Mouse (Mus musculus) myocyte (in vitro differentiated cells): Measurements from ENCODE around the gene Poc5. TPM values are rescaled to one million over a fixed set of nuclear protein-coding genes. Genes with fewer than 3 reads are reported as not detected.

ENCODE experiments used
- H3K27me3 ChIP-seq: one replicate; pipeline ENCODE4 v1.6.1; 2011; ENCODE audit not compliant: control insufficient read depth, insufficient read depth, insufficient read length
- H3K36me3 ChIP-seq: one replicate; pipeline ENCODE4 v1.6.1; 2011; ENCODE audit not compliant: control insufficient read depth, insufficient read depth
- H3K4me2 ChIP-seq: one replicate; pipeline ENCODE4 v1.6.1; 2011; ENCODE audit warnings: low read depth, control low read depth
- H3K4me3 ChIP-seq: one replicate; pipeline ENCODE4 v1.5.1; 2011; ENCODE audit warnings: mild to moderate bottlenecking, control low read depth, moderate library complexity
- H3K79me2 ChIP-seq: one replicate; pipeline ENCODE4 v1.6.1; 2011; ENCODE audit not compliant: control insufficient read depth, insufficient read depth
- H3ac ChIP-seq: one replicate; pipeline ENCODE4 v1.6.1; 2011; ENCODE audit not compliant: control insufficient read depth, insufficient read length
- CEBPB ChIP-seq: IDR thresholded peaks from 2 replicates; pipeline ENCODE4 v1.6.1; 2011; ENCODE audit warnings: mild to moderate bottlenecking, moderate library complexity; ENCODE audit not compliant: poor library complexity, insufficient read depth, severe bottlenecking
- E2F4 ChIP-seq: IDR thresholded peaks from one replicate; pipeline ENCODE4 v1.6.1; 2011; ENCODE audit warnings: mild to moderate bottlenecking, control low read depth, moderate library complexity; ENCODE audit not compliant: insufficient read depth
- MAX ChIP-seq: IDR thresholded peaks from one replicate; pipeline ENCODE4 v1.6.1; 2011; ENCODE audit warnings: low read depth, mild to moderate bottlenecking, control low read depth
- MYOD1 ChIP-seq, 3 experiments: IDR thresholded peaks; one replicate each; pipeline ENCODE4 v1.6.1; 2011; ENCODE audit warnings: control low read depth in 2 of 3, low read depth in 2 of 3, mild to moderate bottlenecking in 2 of 3, moderate library complexity in 1 of 3; ENCODE audit not compliant: insufficient read length in 2 of 3, control insufficient read depth in 1 of 3
- MYOG ChIP-seq, 3 experiments: IDR thresholded peaks; one replicate each; pipeline ENCODE4 v1.6.1; 2011; ENCODE audit warnings: control low read depth in 2 of 3, low read depth in 2 of 3, mild to moderate bottlenecking in 2 of 3; ENCODE audit not compliant: insufficient read length in 2 of 3, control insufficient read depth in 1 of 3, insufficient read depth in 1 of 3
- POLR2A ChIP-seq: IDR thresholded peaks from one replicate; pipeline ENCODE4 v1.6.1; 2011; ENCODE audit warnings: low read depth, mild to moderate bottlenecking, control low read depth, moderate library complexity; ENCODE audit not compliant: insufficient read length
- POLR2AphosphoS2 ChIP-seq: IDR thresholded peaks from one replicate; pipeline ENCODE4 v1.6.1; 2011; ENCODE audit warnings: low read depth, control low read depth; ENCODE audit not compliant: insufficient read length
- REST ChIP-seq: IDR thresholded peaks from one replicate; pipeline ENCODE4 v1.6.1; 2011; ENCODE audit warnings: mild to moderate bottlenecking, control low read depth, moderate library complexity; ENCODE audit not compliant: insufficient read depth, insufficient read length
- SRF ChIP-seq: IDR thresholded peaks from one replicate; pipeline ENCODE4 v1.6.1; 2011; ENCODE audit warnings: low read depth; ENCODE audit not compliant: control insufficient read depth, insufficient read length
- TCF12 ChIP-seq: IDR thresholded peaks from one replicate; pipeline ENCODE4 v1.6.1; 2011; ENCODE audit warnings: mild to moderate bottlenecking, control low read depth; ENCODE audit not compliant: poor library complexity, insufficient read depth, severe bottlenecking
- TCF3 ChIP-seq: IDR thresholded peaks from one replicate; pipeline ENCODE4 v1.6.1; 2011; ENCODE audit warnings: low read depth, control low read depth; ENCODE audit not compliant: insufficient read length
- USF1 ChIP-seq: IDR thresholded peaks from one replicate; pipeline ENCODE4 v1.6.1; 2011; ENCODE audit warnings: low read depth, mild to moderate bottlenecking, control low read depth, moderate library complexity
- polyA plus RNA-seq: library from polyadenylated mRNA; unstranded; fragments of >200 nt; fragmentation: generic; extraction: Trizol; gene quantifications from one replicate; pipeline ENCODE4 v1.2.1, GENCODE M21; 2012; ENCODE audit warnings: missing spikeins

The Poc5 gene
- 6.1 TPM for polyA plus RNA-seq

GRCm38 (mm10) chr13:96388042-96388888, at the start of gene Poc5:
Gene Poc5 (plus strand): TSS chr13:96388294.
- Histone ChIP-seq H3K79me2 (peaks cover 17% of the 10 kb centered on the region), H3K4me2 (peak within 1 kb of the TSS; percentile 91), H3K36me3 (peaks cover 27% of the 10 kb centered on the region), H3K27me3 (no peaks in the 10 kb centered on the region), H3K4me3 (peak within 1 kb of the TSS; percentile 55), H3ac (peak within 1 kb of the TSS; percentile 66)
- TF ChIP-seq E2F4: peak; percentile 69
- TF ChIP-seq MYOD1 (IDR thresholded peaks at IDR 0.05; ENCODE audit: control insufficient read depth in 1 of 3, insufficient read length in 2 of 3, low read depth in 2 of 3): no peak
- peak; percentile 68 for TF ChIP-seq POLR2A
- peak; percentile 59 for TF ChIP-seq POLR2AphosphoS2
- no peak for TF ChIP-seq MYOG (IDR thresholded peaks at IDR 0.05; ENCODE audit: control insufficient read depth in 1 of 3, insufficient read depth in 1 of 3, insufficient read length in 2 of 3, low read depth in 2 of 3)

- H3K36me3 ChIP-seq: no peaks in the 10 kb centered on the region
- H3K4me3 ChIP-seq: no peak overlapping the region
- no peaks in the 10 kb centered on the region for H3K27me3 ChIP-seq
- no peaks in the 10 kb centered on the region for H3K79me2 ChIP-seq
- no peak overlapping the region for H3ac ChIP-seq
- TF ChIP-seq REST: no peak
- no peak for TF ChIP-seq POLR2A
- TF ChIP-seq MAX: no peak
- no peak for TF ChIP-seq USF1
- TF ChIP-seq TCF3: no peak
- no peak for TF ChIP-seq POLR2AphosphoS2
- no peak for TF ChIP-seq CEBPB
- TF ChIP-seq MYOG (IDR thresholded peaks at IDR 0.05; ENCODE audit: control insufficient read depth in 1 of 3, insufficient read depth in 1 of 3, insufficient read length in 2 of 3, low read depth in 2 of 3): no peak
- no peak for TF ChIP-seq TCF12
- TF ChIP-seq MYOD1 (IDR thresholded peaks at IDR 0.05; ENCODE audit: control insufficient read depth in 1 of 3, insufficient read length in 2 of 3, low read depth in 2 of 3): no peak
- no peak for TF ChIP-seq SRF
- no peak for TF ChIP-seq E2F4
- H3K4me2 ChIP-seq: no peak overlapping the region
Observed at GRCm38 (mm10) chr13:96341461-96341860, 46.6 kb upstream of the Poc5 start.

DNA sequence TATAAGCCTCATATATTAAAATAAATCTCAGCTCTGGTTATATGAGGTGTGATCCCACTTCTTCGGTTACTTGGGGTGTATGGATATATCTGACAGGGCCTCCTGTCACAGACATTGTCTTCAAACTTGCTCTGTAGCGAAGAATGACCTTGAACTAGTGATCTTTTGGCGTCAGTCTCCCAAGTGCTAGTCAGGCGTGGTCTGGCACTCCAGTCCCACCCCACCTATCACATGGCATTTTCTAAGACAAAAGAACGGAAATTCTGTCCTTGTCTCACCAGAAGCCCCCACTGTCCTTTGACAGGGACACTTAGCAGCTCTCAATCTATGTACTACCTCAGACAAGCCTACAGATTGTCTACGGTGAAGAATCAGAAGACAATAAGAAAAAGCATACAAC, 43.3 kb upstream of the Poc5 start:
- no peaks in the 10 kb centered on the region for H3K27me3 ChIP-seq
- no peaks in the 10 kb centered on the region for H3K36me3 ChIP-seq
- no peak overlapping the region for H3K4me3 ChIP-seq
- H3ac ChIP-seq: no peak overlapping the region
- no peak overlapping the region for H3K4me2 ChIP-seq
- no peak for TF ChIP-seq POLR2AphosphoS2
- TF ChIP-seq SRF: no peak
- no peak for TF ChIP-seq REST
- no peak for TF ChIP-seq E2F4
- no peak for TF ChIP-seq TCF3
- TF ChIP-seq USF1: no peak
- no peak for TF ChIP-seq MYOD1 (IDR thresholded peaks at IDR 0.05; ENCODE audit: control insufficient read depth in 1 of 3, insufficient read length in 2 of 3, low read depth in 2 of 3)
- no peak for TF ChIP-seq CEBPB
- TF ChIP-seq MYOG (IDR thresholded peaks at IDR 0.05; ENCODE audit: control insufficient read depth in 1 of 3, insufficient read depth in 1 of 3, insufficient read length in 2 of 3, low read depth in 2 of 3): no peak
- no peaks in the 10 kb centered on the region for H3K79me2 ChIP-seq

- no peak overlapping the region for H3K4me2 ChIP-seq
- no peak for TF ChIP-seq POLR2A
- no peak for TF ChIP-seq MAX
- TF ChIP-seq CEBPB: no peak
- TF ChIP-seq USF1: no peak
- TF ChIP-seq REST: no peak
- no peak for TF ChIP-seq E2F4
- TF ChIP-seq SRF: no peak
- no peak for TF ChIP-seq POLR2AphosphoS2
- TF ChIP-seq TCF3: no peak
- TF ChIP-seq MYOG (IDR thresholded peaks at IDR 0.05; ENCODE audit: control insufficient read depth in 1 of 3, insufficient read depth in 1 of 3, insufficient read length in 2 of 3, low read depth in 2 of 3): no peak
- TF ChIP-seq MYOD1 (IDR thresholded peaks at IDR 0.05; ENCODE audit: control insufficient read depth in 1 of 3, insufficient read length in 2 of 3, low read depth in 2 of 3): no peak
- no peak for TF ChIP-seq TCF12
- no peaks in the 10 kb centered on the region for H3K36me3 ChIP-seq
- H3ac ChIP-seq: no peak overlapping the region
- no peaks in the 10 kb centered on the region for H3K79me2 ChIP-seq
- no peaks in the 10 kb centered on the region for H3K27me3 ChIP-seq
- no peak overlapping the region for H3K4me3 ChIP-seq
Observed at GRCm38 (mm10) chr13:96346581-96346980, 41.5 kb upstream of the Poc5 start.

DNA sequence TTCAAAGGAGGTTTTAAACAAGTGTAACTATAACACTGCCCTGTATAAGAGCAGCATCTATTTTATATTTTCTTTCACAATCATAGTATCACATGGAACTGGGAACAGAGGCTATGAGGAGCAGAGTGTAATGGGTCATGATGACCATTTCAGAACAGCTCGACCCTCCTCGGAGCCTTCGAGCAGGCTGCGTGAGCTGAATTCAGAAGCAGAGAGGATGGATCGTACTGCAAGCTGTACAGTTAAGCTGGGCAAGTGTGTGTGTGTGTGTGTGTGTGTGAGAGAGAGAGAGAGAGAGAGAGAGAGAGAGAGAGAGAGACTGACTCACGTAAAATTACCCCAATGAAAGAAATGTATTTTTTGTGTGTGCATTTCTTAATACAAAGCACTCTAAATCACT, 37.9 kb upstream of the Poc5 start:
- no peak overlapping the region for H3K4me3 ChIP-seq
- H3K36me3 ChIP-seq: no peaks in the 10 kb centered on the region
- no peaks in the 10 kb centered on the region for H3K27me3 ChIP-seq
- no peak overlapping the region for H3ac ChIP-seq
- H3K4me2 ChIP-seq: no peak overlapping the region
- H3K79me2 ChIP-seq: no peaks in the 10 kb centered on the region
- no peak for TF ChIP-seq TCF12
- TF ChIP-seq USF1: no peak
- TF ChIP-seq SRF: no peak
- no peak for TF ChIP-seq MYOD1 (IDR thresholded peaks at IDR 0.05; ENCODE audit: control insufficient read depth in 1 of 3, insufficient read length in 2 of 3, low read depth in 2 of 3)
- TF ChIP-seq MYOG (IDR thresholded peaks at IDR 0.05; ENCODE audit: control insufficient read depth in 1 of 3, insufficient read depth in 1 of 3, insufficient read length in 2 of 3, low read depth in 2 of 3): no peak
